Mouse (Mus musculus): ENCODE data around the gene Aox1.
"Not testable (repeated sequence)": the region's sequence is repeated elsewhere in the genome, so short reads cannot be mapped to it uniquely, and the experiment has no call there.

Aox1 gene

DNA sequence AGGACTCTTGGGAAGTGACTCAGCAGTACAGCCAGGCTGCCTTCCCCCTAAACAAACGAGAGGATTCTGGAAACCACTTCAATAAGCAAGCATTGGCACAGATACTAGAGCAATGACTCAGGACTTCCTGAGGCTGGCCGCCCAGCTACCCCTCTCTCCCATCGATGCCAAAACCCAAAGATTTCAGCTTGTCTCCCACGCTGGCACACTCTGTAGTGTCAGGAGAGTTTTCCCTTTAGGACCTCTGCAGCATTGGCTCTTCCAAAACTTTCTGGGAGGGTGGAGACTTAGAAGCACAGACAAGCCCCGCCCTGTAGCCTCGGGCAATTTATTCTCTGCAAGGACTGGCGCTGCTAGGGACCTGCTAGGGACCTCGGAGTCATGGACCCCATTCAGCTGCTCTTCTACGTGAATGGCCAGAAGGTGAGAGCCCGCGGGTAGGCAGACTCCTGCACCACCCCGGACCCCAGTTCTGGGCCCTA, at the start of gene Aox1:
Aox1 (plus strand) TSS at position 296 of the 482 bp plus-strand sequence.
- in situ Hi-C loops (cut with MboI, MseI): no loop called here

DNA sequence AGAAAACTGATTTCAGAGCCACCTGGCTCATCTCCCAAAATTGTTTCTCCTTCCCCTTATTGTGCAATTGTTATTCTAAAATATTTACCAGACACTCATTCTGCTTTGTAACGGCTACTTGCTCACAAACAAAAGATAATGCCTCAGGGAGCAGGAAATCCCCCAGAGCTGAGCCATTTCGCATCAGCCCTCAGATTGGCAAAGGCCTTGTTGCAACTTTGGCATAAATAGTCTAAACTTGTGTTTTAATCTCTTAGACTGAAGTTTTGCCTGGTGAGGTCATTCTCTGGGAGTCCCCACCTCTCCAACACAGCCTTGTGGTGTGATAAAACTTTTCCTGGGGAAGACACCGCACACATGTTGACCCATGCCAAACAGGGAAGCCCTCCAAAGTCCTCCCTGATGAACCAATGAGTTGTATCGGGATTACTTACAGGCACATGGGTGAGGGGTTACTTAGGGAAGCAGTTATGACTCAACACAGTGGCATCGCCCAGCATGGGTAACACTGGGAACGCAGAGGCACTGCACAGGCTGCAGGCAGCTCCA, 40.6 kb upstream of the Aox1 start:
- in situ Hi-C loops (cut with MboI, MseI): no loop called here

- in situ Hi-C loops (cut with MboI, MseI): no loop called here
Measured at GRCm38 (mm10) chr1:57991277-57991676, 38.5 kb upstream of the Aox1 start.

GRCm38 (mm10) chr1:57995432-57996132, 34.1 kb upstream of the Aox1 start, which contains the start of gene Sgo2a:
Gene Sgo2a (plus strand): TSS chr1:57995971.
- in situ Hi-C loops (cut with MboI, MseI): no loop called here

GRCm38 (mm10) chr1:57996133-57996615, 33.6 kb upstream of the Aox1 start:
- in situ Hi-C loops (cut with MboI, MseI): no loop called here

GRCm38 (mm10) chr1:57998146-57998545, 31.6 kb upstream of the Aox1 start:
- in situ Hi-C loops (cut with MboI, MseI): no loop called here

DNA sequence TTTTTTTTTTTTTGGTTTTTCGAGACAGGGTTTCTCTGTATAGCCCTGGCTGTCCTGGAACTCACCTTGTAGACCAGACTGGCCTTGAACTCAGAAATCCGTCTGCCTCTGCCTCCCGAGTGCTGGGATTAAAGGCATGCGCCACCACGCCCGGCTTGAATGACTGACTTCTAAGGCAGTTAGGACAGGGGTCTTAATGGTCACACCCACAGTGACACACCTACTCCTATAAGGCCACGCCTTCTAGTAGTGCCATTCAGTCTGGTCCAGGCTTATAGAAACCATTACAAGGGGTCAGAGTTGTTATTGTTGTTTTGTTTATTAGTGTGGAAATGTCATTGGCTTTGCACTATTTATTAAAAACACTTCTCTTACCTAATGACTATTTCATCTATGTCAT, 23.3 kb upstream of the Aox1 start:
- in situ Hi-C loops (cut with MboI, MseI): not testable (repeated sequence)

DNA sequence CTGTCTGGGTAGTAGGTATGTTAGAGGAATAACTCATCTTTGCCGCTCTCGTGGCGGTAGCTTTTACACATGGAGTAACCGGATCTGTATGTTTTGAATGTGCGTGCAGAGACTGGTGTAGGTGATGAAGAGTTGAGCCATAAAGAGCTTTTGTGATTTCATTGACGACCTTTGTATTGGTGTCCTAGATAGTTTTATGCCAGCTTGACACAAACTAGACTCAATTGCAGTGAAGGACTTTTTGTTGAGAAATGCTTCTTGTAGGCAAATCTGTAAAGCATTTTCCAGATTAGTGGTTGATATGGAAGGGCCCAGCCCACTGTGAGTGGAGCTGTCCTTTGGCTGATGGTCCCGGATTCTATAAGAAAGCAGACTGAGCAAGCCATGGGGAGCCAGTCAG, 10.9 kb upstream of the Aox1 start, which contains the start of gene Kctd18:
Kctd18 (minus strand) TSS at position 101 of the 400 bp plus-strand sequence.
- in situ Hi-C loops (cut with MboI, MseI): no loop called here

GRCm38 (mm10) chr1:58027707-58028106, 2.0 kb upstream of the Aox1 start:
- in situ Hi-C loops (cut with MboI, MseI): no loop called here

DNA sequence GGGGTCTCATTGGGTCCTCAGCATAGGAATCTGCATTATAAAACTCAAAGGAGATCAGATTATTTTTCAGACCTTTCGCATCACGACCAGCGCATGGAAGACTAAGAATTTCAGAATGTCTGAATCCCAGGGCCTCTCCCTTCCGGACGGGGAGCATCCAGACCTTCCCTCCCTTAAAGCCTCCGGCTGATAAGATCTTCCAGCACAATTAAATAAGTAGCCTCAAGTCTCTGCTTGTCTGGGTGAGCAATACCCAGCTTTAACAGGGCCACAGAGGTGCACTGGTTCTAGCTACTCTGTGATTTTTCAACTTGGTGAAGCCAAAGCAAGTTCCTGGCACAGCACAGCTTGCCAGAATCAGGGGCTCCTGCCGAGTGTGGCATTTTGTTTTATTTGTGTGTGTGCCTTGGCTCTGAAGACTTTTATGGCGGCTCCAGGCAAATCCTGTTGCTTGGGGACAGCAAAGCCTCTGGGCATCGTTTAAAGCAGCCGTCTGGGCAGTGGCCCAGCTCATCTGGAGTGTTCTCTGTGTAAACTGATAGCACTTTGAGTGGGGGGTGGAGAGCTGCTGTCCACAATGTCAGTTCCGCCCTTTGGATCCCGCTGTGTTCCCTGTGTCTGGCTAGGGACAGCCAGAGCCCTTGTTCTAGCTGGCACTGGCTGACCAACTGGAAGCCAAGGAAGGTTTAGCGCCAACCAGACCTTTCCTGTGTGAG, 583 bp downstream of the Aox1 start:
- in situ Hi-C loops (cut with MboI, MseI): no loop called here

DNA sequence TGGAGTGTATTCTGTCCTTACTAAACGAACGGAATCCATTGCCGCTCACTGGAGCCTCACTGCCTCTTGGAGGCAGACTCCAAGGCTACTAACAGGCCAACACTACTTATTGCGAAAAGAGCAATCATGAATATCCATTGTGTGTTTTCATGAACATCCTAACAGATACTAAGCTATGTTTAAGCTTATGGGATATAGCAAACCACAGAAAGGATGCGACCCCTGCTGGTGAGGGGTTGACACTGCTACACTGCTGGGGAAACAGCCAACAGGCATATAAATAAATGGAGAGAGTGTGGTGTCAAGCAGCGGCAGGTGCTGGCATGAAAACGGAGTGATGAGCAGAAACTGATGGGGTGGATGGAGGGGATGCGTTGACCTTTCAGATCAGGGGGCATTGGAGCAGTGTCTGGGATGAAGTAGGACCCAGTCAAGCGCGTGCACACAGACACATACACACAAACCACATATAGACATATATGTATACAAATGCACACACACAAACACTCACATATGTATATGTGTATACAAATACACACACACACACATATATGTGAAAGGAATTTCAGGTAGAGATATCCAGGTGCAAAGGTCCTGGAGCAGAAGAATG, 1.5 kb downstream of the Aox1 start:
- in situ Hi-C loops (cut with MboI, MseI): no loop called here

GRCm38 (mm10) chr1:58037306-58037705, 7.6 kb downstream of the Aox1 start:
- in situ Hi-C loops (cut with MboI, MseI): loop anchor here (5.0 kb wide), 1 partner anchor 610 kb away; no protein-coding TSS in a partner anchor

- in situ Hi-C loops (cut with MboI, MseI): no loop called here
Measured at GRCm38 (mm10) chr1:58045076-58045475, 15.3 kb downstream of the Aox1 start.

GRCm38 (mm10) chr1:58045546-58045945, 15.8 kb downstream of the Aox1 start:
- in situ Hi-C loops (cut with MboI, MseI): no loop called here

GRCm38 (mm10) chr1:58046721-58047290, 17.1 kb downstream of the Aox1 start:
- in situ Hi-C loops (cut with MboI, MseI): no loop called here

DNA sequence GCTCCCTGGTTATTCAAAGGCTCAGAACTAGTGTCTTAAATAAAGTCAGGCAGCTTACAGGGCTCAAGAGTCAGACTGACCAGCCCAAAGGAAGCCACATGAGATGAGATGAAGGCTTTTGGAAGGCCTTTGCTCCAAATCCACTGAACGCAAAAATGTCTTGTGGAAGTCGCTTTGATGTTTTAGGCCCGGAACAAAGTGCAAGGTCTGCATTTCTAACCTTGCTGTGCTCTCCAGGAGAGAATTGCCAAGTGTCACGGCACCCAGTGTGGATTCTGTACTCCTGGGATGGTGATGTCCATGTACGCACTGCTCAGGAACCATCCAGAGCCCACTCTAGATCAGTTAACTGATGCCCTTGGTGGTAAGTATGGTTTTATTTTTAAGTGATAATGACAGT, 19.4 kb downstream of the Aox1 start:
- in situ Hi-C loops (cut with MboI, MseI): no loop called here

DNA sequence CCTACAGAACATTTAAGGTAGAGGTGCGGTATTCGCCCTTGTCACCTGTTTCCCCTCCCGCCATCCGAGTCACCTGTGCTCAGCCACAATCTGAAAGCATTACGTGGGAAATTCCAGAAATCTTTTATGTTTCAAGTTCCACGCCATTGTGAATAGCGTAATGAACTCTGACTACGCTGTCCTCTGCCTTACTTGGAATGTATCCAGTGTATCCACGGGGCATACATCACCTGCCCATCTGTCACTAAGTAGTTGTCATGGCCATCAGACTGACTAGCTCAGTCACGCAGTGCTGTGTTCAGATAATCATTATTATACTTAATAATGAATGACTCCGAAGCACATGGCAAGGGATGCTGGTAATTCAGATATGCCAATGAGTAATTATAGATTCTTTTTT, 25.9 kb downstream of the Aox1 start:
- in situ Hi-C loops (cut with MboI, MseI): no loop called here

DNA sequence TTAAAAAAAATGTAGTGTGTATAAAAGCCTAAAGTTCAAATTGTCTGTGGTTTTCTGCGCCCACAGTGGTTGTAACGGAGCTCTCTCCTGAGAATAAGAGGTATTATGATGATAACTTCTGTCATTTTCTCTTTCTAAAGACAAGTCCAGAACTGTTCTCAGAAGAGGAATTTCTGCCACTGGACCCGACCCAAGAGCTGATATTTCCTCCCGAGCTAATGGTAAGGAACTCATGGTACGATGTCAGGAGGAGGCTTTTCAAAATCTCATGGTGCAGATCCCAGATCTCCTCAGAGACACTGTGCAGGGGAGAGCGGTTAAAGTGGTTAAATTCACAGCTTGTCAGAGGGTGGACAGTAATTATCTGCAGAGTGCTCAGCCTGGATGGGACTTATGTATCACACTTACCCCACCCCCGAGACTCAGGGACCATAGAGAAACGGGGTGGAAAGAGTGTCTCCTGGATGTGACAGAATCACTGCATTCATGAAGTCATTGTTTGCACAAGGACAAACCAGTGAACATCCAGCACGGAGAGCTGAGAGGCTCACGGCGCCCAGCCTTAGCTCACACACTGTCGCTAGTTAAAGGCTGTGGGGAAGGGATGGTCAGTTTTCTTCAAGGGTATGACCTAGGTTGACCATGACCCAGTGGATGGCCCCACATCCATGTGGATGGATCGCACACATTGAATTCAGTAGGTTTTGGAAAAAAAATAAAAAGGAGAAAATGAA, 26.5 kb downstream of the Aox1 start:
- in situ Hi-C loops (cut with MboI, MseI): no loop called here

- in situ Hi-C loops (cut with MboI, MseI): no loop called here
Measured at GRCm38 (mm10) chr1:58056939-58057338, 27.2 kb downstream of the Aox1 start.

- in situ Hi-C loops (cut with MboI, MseI): no loop called here
Measured at GRCm38 (mm10) chr1:58058846-58059245, 29.1 kb downstream of the Aox1 start.

DNA sequence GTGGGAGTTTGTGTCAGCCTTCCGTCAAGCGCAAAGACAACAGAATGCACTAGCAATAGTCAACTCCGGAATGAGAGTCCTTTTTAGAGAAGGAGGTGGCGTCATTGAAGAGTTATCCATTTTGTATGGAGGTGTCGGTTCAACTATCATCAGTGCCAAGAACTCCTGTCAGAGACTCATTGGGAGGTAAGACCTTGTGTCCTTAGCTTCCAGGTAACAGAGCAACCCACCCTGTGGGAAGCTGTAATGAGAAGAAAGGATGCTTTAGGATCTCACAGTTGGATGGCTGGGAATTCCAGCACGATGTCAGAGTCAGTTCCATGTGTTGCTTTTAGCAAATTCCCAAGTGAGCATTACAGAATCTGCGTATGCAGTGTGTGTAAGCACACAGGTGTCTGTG, 32.4 kb downstream of the Aox1 start:
- in situ Hi-C loops (cut with MboI, MseI): no loop called here

Data from T-helper 2 cell (primary cell).